Mouse (Mus musculus) neutrophil, adult 65 days (primary cell): ENCODE data around the gene Rtcb. TPM values are rescaled to one million over a fixed set of nuclear protein-coding genes. Genes with fewer than 3 reads are reported as not detected.

Experiments used
- total RNA-seq: library from RNA; stranded (reverse); gene quantifications from 2 replicates; pipeline ENCODE4 v1.2.4, GENCODE M21; 2023

Rtcb gene
- total RNA-seq: 23.6 and 33.6 TPM in 2 replicates

GRCm38 (mm10) chr10:85957464-85957950 is at the start of gene Rtcb:
Gene Rtcb (minus strand): TSS chr10:85957823.

DNA sequence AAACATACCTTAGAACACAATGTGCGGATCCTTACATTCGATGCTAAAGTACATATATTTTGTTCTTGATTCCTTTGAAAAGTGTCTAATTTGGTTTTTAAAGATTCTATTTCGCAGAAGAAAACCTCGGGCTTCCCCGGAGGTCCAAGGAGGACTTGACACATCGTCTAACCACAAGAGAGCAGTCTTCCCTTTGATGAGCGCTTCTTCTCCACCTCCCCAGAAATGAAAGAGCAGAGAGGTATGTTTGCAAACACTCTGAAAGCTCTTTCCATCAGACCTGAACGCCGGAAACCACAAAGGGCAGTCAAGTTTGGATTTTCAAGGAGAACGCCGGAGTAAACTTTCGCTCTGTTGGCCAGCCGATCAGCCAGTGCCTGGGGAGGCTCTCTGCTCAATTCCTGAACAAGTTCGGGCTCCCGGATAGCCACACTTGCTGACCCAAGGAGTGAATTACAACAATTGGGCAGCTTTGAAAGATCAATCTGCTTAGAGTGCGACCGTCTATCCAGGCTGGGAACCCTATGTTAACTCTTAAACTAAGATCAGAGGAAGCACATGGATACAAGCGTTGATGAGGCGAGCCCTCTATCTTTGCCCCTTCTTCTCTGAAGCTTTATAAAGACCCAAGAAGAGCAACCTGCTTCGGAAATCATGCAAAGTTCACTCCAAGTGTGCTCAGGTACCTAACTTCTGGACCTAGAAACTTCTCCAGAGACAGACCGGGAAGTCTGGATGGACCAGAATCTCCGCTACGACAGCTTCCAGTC is 29.8 kb downstream of the Rtcb start, which contains the start of gene Ascl4:
TSS of gene Ascl4 (plus strand) at position 6 of the 770 bp plus-strand sequence.

GRCm38 (mm10) chr10:85916498-85917309 is 40.9 kb downstream of the Rtcb start, which contains the start of gene Prdm4:
Gene Prdm4 (minus strand): TSS chr10:85917142.

Other genes starting within 250 kb of the Rtcb start
- gene Pwp1, start 128.3 kb downstream of the Rtcb start, total RNA-seq: 30.6 and 41.1 TPM in 2 replicates
- 41.3 and 55.0 TPM in 2 replicates for gene Prdm4, start 40.7 kb downstream of the Rtcb start, total RNA-seq
- not detected in 2 replicates for gene Ascl4, start 30.1 kb downstream of the Rtcb start, total RNA-seq
- not detected in 2 replicates for gene Bpifc, start 54.1 kb upstream of the Rtcb start, total RNA-seq
- gene Fbxo7, start 64.1 kb upstream of the Rtcb start, total RNA-seq: 26.7 and 32.9 TPM in 2 replicates